Mouse (Mus musculus) myocyte (in vitro differentiated cells): Measurements from ENCODE around the gene Bend6. TPM values are rescaled to one million over a fixed set of nuclear protein-coding genes. Genes with fewer than 3 reads are reported as not detected.
A peak's percentile ranks its signal among the peaks of the same experiment; 100 is the strongest.

Experiments
- H3K27me3 ChIP-seq: one replicate; pipeline ENCODE4 v1.6.1; 2011; ENCODE audit not compliant: control insufficient read depth, insufficient read depth, insufficient read length
- H3K36me3 ChIP-seq: one replicate; pipeline ENCODE4 v1.6.1; 2011; ENCODE audit not compliant: control insufficient read depth, insufficient read depth
- H3K4me2 ChIP-seq: one replicate; pipeline ENCODE4 v1.6.1; 2011; ENCODE audit warnings: low read depth, control low read depth
- H3K4me3 ChIP-seq: one replicate; pipeline ENCODE4 v1.5.1; 2011; ENCODE audit warnings: mild to moderate bottlenecking, control low read depth, moderate library complexity
- H3K79me2 ChIP-seq: one replicate; pipeline ENCODE4 v1.6.1; 2011; ENCODE audit not compliant: control insufficient read depth, insufficient read depth
- H3ac ChIP-seq: one replicate; pipeline ENCODE4 v1.6.1; 2011; ENCODE audit not compliant: control insufficient read depth, insufficient read length
- CEBPB ChIP-seq: IDR thresholded peaks from 2 replicates; pipeline ENCODE4 v1.6.1; 2011; ENCODE audit warnings: mild to moderate bottlenecking, moderate library complexity; ENCODE audit not compliant: poor library complexity, insufficient read depth, severe bottlenecking
- E2F4 ChIP-seq: IDR thresholded peaks from one replicate; pipeline ENCODE4 v1.6.1; 2011; ENCODE audit warnings: mild to moderate bottlenecking, control low read depth, moderate library complexity; ENCODE audit not compliant: insufficient read depth
- MAX ChIP-seq: IDR thresholded peaks from one replicate; pipeline ENCODE4 v1.6.1; 2011; ENCODE audit warnings: low read depth, mild to moderate bottlenecking, control low read depth
- MYOD1 ChIP-seq, 3 experiments: IDR thresholded peaks; one replicate each; pipeline ENCODE4 v1.6.1; 2011; ENCODE audit warnings: control low read depth in 2 of 3, low read depth in 2 of 3, mild to moderate bottlenecking in 2 of 3, moderate library complexity in 1 of 3; ENCODE audit not compliant: insufficient read length in 2 of 3, control insufficient read depth in 1 of 3
- MYOG ChIP-seq, 3 experiments: IDR thresholded peaks; one replicate each; pipeline ENCODE4 v1.6.1; 2011; ENCODE audit warnings: control low read depth in 2 of 3, low read depth in 2 of 3, mild to moderate bottlenecking in 2 of 3; ENCODE audit not compliant: insufficient read length in 2 of 3, control insufficient read depth in 1 of 3, insufficient read depth in 1 of 3
- POLR2A ChIP-seq: IDR thresholded peaks from one replicate; pipeline ENCODE4 v1.6.1; 2011; ENCODE audit warnings: low read depth, mild to moderate bottlenecking, control low read depth, moderate library complexity; ENCODE audit not compliant: insufficient read length
- POLR2AphosphoS2 ChIP-seq: IDR thresholded peaks from one replicate; pipeline ENCODE4 v1.6.1; 2011; ENCODE audit warnings: low read depth, control low read depth; ENCODE audit not compliant: insufficient read length
- REST ChIP-seq: IDR thresholded peaks from one replicate; pipeline ENCODE4 v1.6.1; 2011; ENCODE audit warnings: mild to moderate bottlenecking, control low read depth, moderate library complexity; ENCODE audit not compliant: insufficient read depth, insufficient read length
- SRF ChIP-seq: IDR thresholded peaks from one replicate; pipeline ENCODE4 v1.6.1; 2011; ENCODE audit warnings: low read depth; ENCODE audit not compliant: control insufficient read depth, insufficient read length
- TCF12 ChIP-seq: IDR thresholded peaks from one replicate; pipeline ENCODE4 v1.6.1; 2011; ENCODE audit warnings: mild to moderate bottlenecking, control low read depth; ENCODE audit not compliant: poor library complexity, insufficient read depth, severe bottlenecking
- TCF3 ChIP-seq: IDR thresholded peaks from one replicate; pipeline ENCODE4 v1.6.1; 2011; ENCODE audit warnings: low read depth, control low read depth; ENCODE audit not compliant: insufficient read length
- USF1 ChIP-seq: IDR thresholded peaks from one replicate; pipeline ENCODE4 v1.6.1; 2011; ENCODE audit warnings: low read depth, mild to moderate bottlenecking, control low read depth, moderate library complexity
- polyA plus RNA-seq: library from polyadenylated mRNA; unstranded; fragments of >200 nt; fragmentation: generic; extraction: Trizol; gene quantifications from one replicate; pipeline ENCODE4 v1.2.1, GENCODE M21; 2012; ENCODE audit warnings: missing spikeins

Bend6 gene
- polyA plus RNA-seq, 1 experiment, result 3.8 TPM

- Histone ChIP-seq H3K4me3 (no peak overlapping the region), H3K4me2 (no peak overlapping the region), H3K79me2 (no peaks in the 10 kb centered on the region), H3ac (no peak overlapping the region), H3K36me3 (peaks cover 11% of the 10 kb centered on the region), H3K27me3 (no peaks in the 10 kb centered on the region)
- TF ChIP-seq SRF (no peak), POLR2A (no peak), REST (no peak), MYOD1 (IDR thresholded peaks at IDR 0.05; ENCODE audit: control insufficient read depth in 1 of 3, insufficient read length in 2 of 3, low read depth in 2 of 3) (no peak), CEBPB (no peak), MAX (no peak), POLR2AphosphoS2 (no peak)
These were observed 17.7 kb upstream of the Bend6 start for GRCm38 (mm10) chr1:33925283-33925682.

- Histone ChIP-seq H3K27me3 (no peaks in the 10 kb centered on the region), H3K4me3 (no peak overlapping the region), H3K4me2 (no peak overlapping the region), H3K79me2 (no peaks in the 10 kb centered on the region), H3K36me3 (peaks cover 6% of the 10 kb centered on the region), H3ac (no peak overlapping the region)
- TF ChIP-seq TCF12 (no peak), MYOG (IDR thresholded peaks at IDR 0.05; ENCODE audit: control insufficient read depth in 1 of 3, insufficient read depth in 1 of 3, insufficient read length in 2 of 3, low read depth in 2 of 3) (no peak), USF1 (no peak), MYOD1 (IDR thresholded peaks at IDR 0.05; ENCODE audit: control insufficient read depth in 1 of 3, insufficient read length in 2 of 3, low read depth in 2 of 3) (no peak), POLR2A (no peak), CEBPB (no peak)
These were observed 15.4 kb upstream of the Bend6 start for GRCm38 (mm10) chr1:33922975-33923374.

GRCm38 (mm10) chr1:33916554-33916953 is 8.9 kb upstream of the Bend6 start:
- H3K27me3 ChIP-seq, result no peaks in the 10 kb centered on the region
- peaks cover 23% of the 10 kb centered on the region for H3K36me3 ChIP-seq
- TF ChIP-seq MAX, result no peak
- no peak for TF ChIP-seq POLR2AphosphoS2
- no peak for TF ChIP-seq CEBPB
- TF ChIP-seq E2F4, result no peak
- TF ChIP-seq TCF12, result no peak
- no peak for TF ChIP-seq MYOD1 (IDR thresholded peaks at IDR 0.05; ENCODE audit: control insufficient read depth in 1 of 3, insufficient read length in 2 of 3, low read depth in 2 of 3)
- no peak for TF ChIP-seq TCF3
- TF ChIP-seq POLR2A, result no peak
- TF ChIP-seq MYOG (IDR thresholded peaks at IDR 0.05; ENCODE audit: control insufficient read depth in 1 of 3, insufficient read depth in 1 of 3, insufficient read length in 2 of 3, low read depth in 2 of 3), result no peak
- TF ChIP-seq REST, result no peak
- TF ChIP-seq USF1, result no peak
- H3ac ChIP-seq, result no peak overlapping the region
- H3K79me2 ChIP-seq, result peaks cover 3% of the 10 kb centered on the region
- H3K4me3 ChIP-seq, result no peak overlapping the region
- H3K4me2 ChIP-seq, result no peak overlapping the region

GRCm38 (mm10) chr1:33911589-33911988 is 4.0 kb upstream of the Bend6 start:
- H3K4me3 ChIP-seq, result no peak overlapping the region
- no peaks in the 10 kb centered on the region for H3K27me3 ChIP-seq
- TF ChIP-seq E2F4 (no peak), TCF3 (no peak), SRF (no peak), CEBPB (no peak)
- no peak overlapping the region for H3K4me2 ChIP-seq
- H3K79me2 ChIP-seq, result peaks cover 32% of the 10 kb centered on the region
- H3K36me3 ChIP-seq, result peaks cover 13% of the 10 kb centered on the region
- H3ac ChIP-seq, result no peak overlapping the region

- Histone ChIP-seq H3K27me3 (no peaks in the 10 kb centered on the region), H3K4me2 (peak within 1 kb of the TSS; percentile 92), H3K36me3 (no peaks in the 10 kb centered on the region), H3K79me2 (peaks cover 28% of the 10 kb centered on the region), H3ac (peak within 1 kb of the TSS; percentile 99), H3K4me3 (peak within 1 kb of the TSS; percentile 68)
- no peak for TF ChIP-seq TCF3
- no peak for TF ChIP-seq USF1
- TF ChIP-seq MYOG (IDR thresholded peaks at IDR 0.05; ENCODE audit: control insufficient read depth in 1 of 3, insufficient read depth in 1 of 3, insufficient read length in 2 of 3, low read depth in 2 of 3), result no peak
- no peak for TF ChIP-seq TCF12
These were observed 761 bp upstream of the Bend6 start, which contains the start of gene Dst for GRCm38 (mm10) chr1:33908191-33908962. TSS of gene Dst (plus strand) at chr1:33908225.

- Histone ChIP-seq H3K4me2 (peak overlapping the region; percentile 92), H3K27me3 (no peaks in the 10 kb centered on the region), H3ac (peak overlapping the region; percentile 99), H3K36me3 (no peaks in the 10 kb centered on the region), H3K4me3 (peak overlapping the region; percentile 68), H3K79me2 (peaks cover 28% of the 10 kb centered on the region)
- peak in 1 of 3 experiments; percentile 51 for TF ChIP-seq MYOD1 (IDR thresholded peaks at IDR 0.05; ENCODE audit: control insufficient read depth in 1 of 3, insufficient read length in 2 of 3, low read depth in 2 of 3)
- no peak for TF ChIP-seq TCF3
These were observed 689 bp downstream of the Bend6 start for GRCm38 (mm10) chr1:33906927-33907326.
